Mouse (Mus musculus) ES-E14 (cell line): ENCODE results near the gene Polr3b. TPM values are rescaled to one million over a fixed set of nuclear protein-coding genes. Genes with fewer than 3 reads are reported as not detected.

Experiments
- DNase-seq: peaks from one replicate; pipeline ENCODE4 v3.0.0-alpha.2; 2013; ENCODE audit warnings: low read depth, low spot score
- H3K27ac ChIP-seq: 2 replicates; pipeline ENCODE4 v1.5.1; 2012; ENCODE audit warnings: low read depth, mild to moderate bottlenecking, low read length, moderate library complexity, mixed read lengths; ENCODE audit not compliant: poor library complexity, insufficient read depth, severe bottlenecking
- H3K36me3 ChIP-seq: 2 replicates; pipeline ENCODE4 v1.6.1; 2012; ENCODE audit warnings: mild to moderate bottlenecking, low read length, moderate library complexity, mixed read lengths; ENCODE audit not compliant: control insufficient read depth, poor library complexity, insufficient read depth, severe bottlenecking
- H3K4me1 ChIP-seq, 2 experiments: fragments of 150-350 bp in 1 of 2; sonication (generic) in 1 of 2; 2 replicates each; pipeline ENCODE4 v1.6.1; 2012; ENCODE audit warnings: low read length in 2 of 2, mild to moderate bottlenecking in 1 of 2, mixed read lengths in 1 of 2; ENCODE audit not compliant: control insufficient read depth in 2 of 2, insufficient read depth in 2 of 2, poor library complexity in 1 of 2
- H3K4me3 ChIP-seq, 2 experiments: fragments of 150-350 bp in 1 of 2; sonication (generic) in 1 of 2; 2 replicates each; pipeline ENCODE4 v1.5.1; 2012; ENCODE audit warnings: low read length in 2 of 2, low read depth in 1 of 2, mild to moderate bottlenecking in 1 of 2, mixed read lengths in 1 of 2; ENCODE audit not compliant: insufficient read depth in 1 of 2, poor library complexity in 1 of 2, severe bottlenecking in 1 of 2
- H3K9ac ChIP-seq: 2 replicates; pipeline ENCODE4 v1.6.1; 2012; ENCODE audit warnings: low read depth, mild to moderate bottlenecking, low read length, mixed read lengths; ENCODE audit not compliant: poor library complexity, insufficient read depth, severe bottlenecking
- H3K9me3 ChIP-seq: fragments of 150-350 bp; sonication (generic); 2 replicates; pipeline ENCODE4 v1.6.1; 2012; ENCODE audit warnings: low read depth, mild to moderate bottlenecking, low read length; ENCODE audit not compliant: control insufficient read depth, insufficient read depth
- CHD2 ChIP-seq: IDR thresholded peaks from 2 replicates; pipeline ENCODE4 v1.6.1; 2014; ENCODE audit warnings: mild to moderate bottlenecking, low read depth, low read length, inconsistent platforms
- HCFC1 ChIP-seq: IDR thresholded peaks from 2 replicates; pipeline ENCODE4 v1.6.1; 2012; ENCODE audit warnings: low read length, inconsistent platforms, borderline replicate concordance; ENCODE audit not compliant: insufficient read depth
- MAFK ChIP-seq: IDR thresholded peaks from 2 replicates; pipeline ENCODE4 v1.6.1; 2014; ENCODE audit warnings: mild to moderate bottlenecking, low read depth, low read length, inconsistent platforms; ENCODE audit not compliant: insufficient read depth
- ZC3H11A ChIP-seq: IDR thresholded peaks from 2 replicates; pipeline ENCODE4 v1.6.1; 2012; ENCODE audit warnings: low read depth, mild to moderate bottlenecking, inconsistent platforms, low read length, borderline replicate concordance
- ZNF384 ChIP-seq: IDR thresholded peaks from 2 replicates; pipeline ENCODE4 v1.6.1; 2012; ENCODE audit warnings: low read depth, low read length, inconsistent platforms
- in situ Hi-C, 2 experiments: fragments of 600-800 bp; cut with MboI; formaldehyde crosslinking; loops; one replicate each; pipeline ENCODE4 v1.15.1; 2025; ENCODE audit warnings: low sequenced_read_pairs in 2 of 2, inconsistent platforms in 1 of 2; ENCODE audit not compliant: unreplicated experiment in 2 of 2
- total RNA-seq: library from RNA; depleted of rRNA; stranded (reverse); fragments of 300-350 nt; gene quantifications from 2 replicates; pipeline ENCODE4 v1.2.3, GENCODE M21; 2012

The Polr3b gene
- total RNA-seq, 1 experiment: 29.2 TPM

DNA sequence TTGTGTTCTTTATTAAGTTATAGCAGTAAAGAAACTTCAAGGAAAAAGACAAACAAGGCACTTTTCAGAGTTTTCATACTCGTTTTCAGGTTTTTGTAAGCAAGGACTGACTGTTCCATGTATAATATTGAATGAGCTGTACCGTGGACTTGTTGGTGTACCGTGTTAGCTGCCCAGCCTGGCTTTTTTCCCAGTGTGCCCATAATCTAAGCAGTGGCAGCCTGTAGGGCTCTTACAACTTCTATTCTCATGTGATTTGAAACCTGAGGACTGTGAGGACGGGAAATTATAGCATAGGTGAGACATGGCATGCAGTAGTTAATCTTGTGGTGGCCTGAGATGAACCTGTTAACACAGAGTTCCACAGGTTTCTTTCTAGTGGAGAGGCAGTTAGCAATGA, 16.3 kb downstream of the Polr3b start:
- Histone ChIP-seq H3K9me3 (no peaks in the 10 kb centered on the region), H3K9ac (no peak overlapping the region), H3K4me3 (no peak overlapping the region), H3K36me3 (peaks cover 26% of the 10 kb centered on the region), H3K27ac (no peak overlapping the region), H3K4me1 (peaks cover 3 to 4% of the 10 kb centered on the region in 2 experiments; a peak in 2 of 4 replicates)
- no peak for DNase-seq
- TF ChIP-seq ZNF384: no peak
- no peak for TF ChIP-seq CHD2
- no peak for TF ChIP-seq MAFK
- no peak for TF ChIP-seq HCFC1
- TF ChIP-seq ZC3H11A: no peak
- in situ Hi-C loops: no loop called here

DNA sequence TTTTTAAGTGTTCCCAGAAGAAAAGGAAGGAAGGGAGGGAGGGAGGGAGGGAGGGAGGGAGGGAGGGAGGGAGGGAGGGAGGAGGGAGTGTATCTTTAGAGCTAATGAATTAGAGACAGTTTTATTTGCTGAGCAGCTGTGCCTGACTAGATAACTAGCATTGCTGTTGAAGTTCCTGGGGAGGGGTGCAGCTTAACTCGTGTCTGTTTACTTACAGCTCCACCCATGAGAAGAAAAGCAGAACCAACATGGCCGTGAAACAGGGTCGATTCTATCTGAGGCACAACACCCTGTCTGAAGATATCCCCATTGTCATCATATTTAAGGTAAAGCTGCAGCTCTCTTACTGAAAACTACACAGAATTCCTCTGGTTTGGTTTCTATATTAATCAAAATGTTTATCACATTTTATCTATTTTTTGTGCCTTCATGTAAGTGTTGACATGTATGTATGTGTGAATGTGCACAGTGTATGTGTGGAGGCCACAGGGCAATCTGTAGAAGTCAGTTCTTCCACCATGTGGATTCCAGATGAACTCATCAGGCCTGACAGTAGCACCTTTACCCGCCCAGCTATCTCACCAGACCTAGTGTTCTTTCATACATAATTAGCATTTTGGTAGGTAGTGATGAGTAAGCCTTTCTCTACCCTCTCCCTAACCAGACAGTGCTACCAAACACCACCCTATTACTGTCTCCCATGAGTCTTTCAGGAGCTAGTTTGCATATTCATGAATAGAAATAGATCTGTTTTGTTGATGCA, 17.6 kb downstream of the Polr3b start:
- no peak for DNase-seq
- Histone ChIP-seq H3K4me1 (peaks cover 3 to 4% of the 10 kb centered on the region in 2 experiments; a peak in 2 of 4 replicates), H3K36me3 (peaks cover 29% of the 10 kb centered on the region), H3K9ac (no peak overlapping the region), H3K9me3 (no peaks in the 10 kb centered on the region), H3K4me3 (no peak overlapping the region), H3K27ac (no peak overlapping the region; the same call in 1 of the 2 replicates)
- TF ChIP-seq CHD2 (no peak), ZNF384 (no peak), MAFK (no peak), ZC3H11A (no peak), HCFC1 (no peak)
- in situ Hi-C loops: no loop called here

DNA sequence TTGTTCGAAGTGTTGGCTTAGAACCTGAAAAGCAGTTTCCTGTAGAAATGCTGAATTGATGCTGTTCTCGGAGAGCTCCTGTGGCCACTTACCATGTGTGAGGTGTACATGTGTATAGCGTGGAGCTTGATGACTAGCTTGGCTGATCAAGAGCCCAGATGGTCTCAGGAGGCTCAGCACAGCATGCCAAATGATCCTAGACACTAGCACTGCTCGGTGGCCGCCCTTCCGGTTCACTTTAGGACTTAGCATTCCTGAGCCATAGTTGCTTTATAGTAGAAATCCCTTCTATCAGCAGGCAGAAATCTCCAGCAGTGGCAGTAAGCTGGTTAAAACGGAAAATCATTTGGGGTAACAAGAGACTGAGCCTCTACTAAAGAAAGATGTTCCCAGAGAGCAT, 18.8 kb downstream of the Polr3b start:
- Histone ChIP-seq H3K36me3 (peaks cover 28% of the 10 kb centered on the region), H3K4me1 (peaks cover 3 to 4% of the 10 kb centered on the region in 2 experiments; a peak in 2 of 4 replicates), H3K27ac (no peak overlapping the region), H3K4me3 (no peak overlapping the region), H3K9me3 (no peaks in the 10 kb centered on the region), H3K9ac (no peak overlapping the region)
- in situ Hi-C loops: no loop called here
- no peak for DNase-seq
- TF ChIP-seq ZC3H11A (no peak), MAFK (no peak)

DNA sequence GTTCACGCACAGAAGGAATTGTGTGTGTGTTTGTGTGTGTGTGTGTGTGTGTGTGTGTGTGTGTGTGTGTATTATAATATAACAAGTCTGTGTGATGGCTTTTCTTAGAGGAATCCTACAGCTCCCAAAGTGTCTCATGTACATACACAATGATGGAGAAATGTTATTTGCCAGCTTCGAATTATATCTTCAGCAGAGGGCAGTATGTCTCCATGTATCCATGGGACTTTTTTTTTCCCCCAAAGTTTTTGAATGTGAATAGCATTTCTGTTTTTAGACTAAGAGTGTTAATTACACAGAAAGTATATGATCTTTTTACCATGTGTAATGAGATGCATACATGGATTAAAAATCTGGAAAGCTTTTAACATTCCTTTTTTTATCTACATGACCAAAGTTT, 19.5 kb downstream of the Polr3b start:
- no peak overlapping the region for H3K9ac ChIP-seq
- in situ Hi-C loops: no loop called here
- H3K36me3 ChIP-seq: peaks cover 29% of the 10 kb centered on the region
- H3K4me3 ChIP-seq: no peak overlapping the region
- no peaks in the 10 kb centered on the region for H3K9me3 ChIP-seq
- no peak for DNase-seq
- no peak overlapping the region for H3K27ac ChIP-seq
- peaks cover 3 to 4% of the 10 kb centered on the region in 2 experiments; a peak in 2 of 4 replicates for H3K4me1 ChIP-seq
- TF ChIP-seq MAFK (no peak), ZC3H11A (no peak), HCFC1 (no peak), CHD2 (no peak), ZNF384 (no peak)
